Mouse (Mus musculus) 416B (cell line): Measurements from ENCODE around the gene Rasgrp3.
"Not testable (repeated sequence)": the region's sequence is repeated elsewhere in the genome, so short reads cannot be mapped to it uniquely, and the experiment has no call there.

Source experiments
- DNase-seq: peaks from one replicate; pipeline ENCODE4 v3.0.0; 2011; ENCODE audit warnings: low read depth

The Rasgrp3 gene

GRCm38 (mm10) chr17:75435599-75435998 is at the start of gene Rasgrp3:
TSS of gene Rasgrp3 (plus strand) at chr17:75435896.
- no peak for DNase-seq

DNA sequence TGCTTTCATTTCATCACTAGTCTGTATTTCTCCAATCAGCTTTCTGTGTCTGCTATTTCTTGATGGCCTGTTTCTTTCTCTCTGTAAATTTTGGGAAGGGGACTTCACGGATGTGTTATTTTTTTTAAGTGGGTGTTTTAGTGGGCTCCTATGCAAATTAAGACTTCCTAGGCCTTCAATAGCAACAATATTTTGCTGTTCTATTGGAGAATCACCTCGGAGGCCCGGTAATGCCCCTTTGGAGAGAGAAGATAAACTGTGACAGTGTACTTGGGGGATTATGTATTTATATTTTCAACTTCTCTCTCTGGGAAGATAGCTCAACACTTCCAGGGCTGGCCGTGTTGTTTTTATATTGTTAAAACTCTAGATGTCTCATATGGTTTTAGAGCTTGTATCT is 47.3 kb upstream of the Rasgrp3 start:
- no peak for DNase-seq

- peak; percentile 39 for DNase-seq
These were observed 45.6 kb upstream of the Rasgrp3 start for GRCm38 (mm10) chr17:75390142-75390541.

- DNase-seq: no peak
These were observed 44.1 kb upstream of the Rasgrp3 start for GRCm38 (mm10) chr17:75391429-75392192.

- no peak for DNase-seq
These were observed 29.3 kb upstream of the Rasgrp3 start for GRCm38 (mm10) chr17:75406405-75406804.

DNA sequence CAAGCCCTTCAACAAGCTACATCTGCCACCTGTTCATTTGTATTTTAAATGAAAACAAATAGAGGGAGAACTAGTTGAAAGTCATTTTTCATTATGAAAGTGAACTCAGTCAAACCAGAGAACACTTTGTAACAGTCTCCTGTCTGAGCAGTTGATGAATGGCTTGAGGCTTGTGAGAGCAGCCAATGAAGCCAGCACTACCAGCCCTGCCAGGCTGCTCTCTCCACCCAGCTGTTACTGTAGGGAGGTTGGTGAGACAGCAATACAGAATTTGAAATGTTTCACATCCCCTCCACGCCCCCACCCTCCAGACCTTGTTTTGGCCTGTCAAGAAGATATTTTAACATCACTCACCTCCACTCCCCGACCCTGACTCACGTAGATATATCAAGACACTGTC is 18.8 kb upstream of the Rasgrp3 start:
- no peak for DNase-seq

DNA sequence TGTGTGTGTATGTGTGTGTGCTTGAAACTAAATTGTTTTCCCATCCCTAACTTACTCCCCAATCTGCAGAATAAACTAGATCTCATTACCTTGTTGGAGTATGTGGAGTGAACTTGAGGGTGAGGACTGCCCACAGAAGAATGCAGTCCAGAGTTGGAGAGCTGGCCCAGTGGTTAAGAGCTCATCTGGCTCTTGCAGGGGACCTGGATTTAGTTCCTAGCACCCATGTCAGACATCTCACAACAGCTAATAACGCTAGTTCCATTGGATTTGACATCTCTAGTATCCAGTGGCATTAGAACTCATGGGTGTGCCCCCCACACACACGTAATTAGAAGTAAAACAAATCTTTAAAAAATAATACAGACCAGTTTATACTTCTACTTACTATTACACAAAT is 1.5 kb upstream of the Rasgrp3 start:
- no peak for DNase-seq

- no peak for DNase-seq
These were observed 825 bp upstream of the Rasgrp3 start for GRCm38 (mm10) chr17:75434871-75435270.

GRCm38 (mm10) chr17:75436095-75436494 is 399 bp downstream of the Rasgrp3 start:
- no peak for DNase-seq

DNA sequence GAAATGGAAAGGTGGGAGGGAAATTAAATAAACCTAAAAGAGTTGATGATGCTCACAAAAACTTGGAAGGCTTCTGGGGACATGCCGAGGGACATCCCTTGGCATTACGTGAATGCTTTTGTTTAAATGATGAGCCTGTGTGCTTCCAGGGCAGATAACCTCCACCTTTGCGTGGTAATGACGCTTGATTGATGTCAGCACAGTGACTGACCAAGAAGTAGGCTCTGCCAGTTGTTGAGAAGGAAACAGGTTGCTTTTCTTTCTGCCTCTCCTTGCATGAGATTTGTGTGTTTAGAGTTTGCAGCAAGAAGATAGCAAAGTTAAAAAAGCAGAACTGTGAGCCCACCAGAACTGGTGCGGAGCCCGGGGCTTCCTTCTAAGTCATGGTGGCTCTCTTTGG is 1.1 kb downstream of the Rasgrp3 start:
- no peak for DNase-seq

DNA sequence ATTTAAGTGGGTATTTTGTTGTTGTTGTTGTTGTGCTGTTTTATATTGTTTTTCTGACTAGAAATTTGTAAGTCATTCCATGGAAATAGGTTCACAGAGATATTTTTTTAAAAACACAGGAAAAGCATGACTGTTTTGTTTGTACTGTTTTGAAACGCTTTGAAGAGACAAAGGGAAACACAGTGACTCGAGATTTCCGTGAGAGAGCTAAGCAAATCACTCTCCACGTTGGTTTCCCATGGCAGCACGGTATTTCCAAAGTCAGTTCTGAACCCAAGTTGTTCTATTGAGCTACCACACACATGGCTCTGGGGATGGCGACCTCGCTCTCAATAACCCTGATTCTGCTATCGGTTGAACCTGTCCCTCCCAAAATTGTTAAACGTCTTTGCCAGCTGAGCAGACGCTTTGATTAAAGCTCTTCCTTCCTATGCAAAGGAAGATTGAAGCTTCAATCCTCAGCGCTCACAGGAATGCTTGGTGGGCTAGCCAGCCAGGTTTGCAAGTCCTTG is 1.6 kb downstream of the Rasgrp3 start:
- no peak for DNase-seq

DNA sequence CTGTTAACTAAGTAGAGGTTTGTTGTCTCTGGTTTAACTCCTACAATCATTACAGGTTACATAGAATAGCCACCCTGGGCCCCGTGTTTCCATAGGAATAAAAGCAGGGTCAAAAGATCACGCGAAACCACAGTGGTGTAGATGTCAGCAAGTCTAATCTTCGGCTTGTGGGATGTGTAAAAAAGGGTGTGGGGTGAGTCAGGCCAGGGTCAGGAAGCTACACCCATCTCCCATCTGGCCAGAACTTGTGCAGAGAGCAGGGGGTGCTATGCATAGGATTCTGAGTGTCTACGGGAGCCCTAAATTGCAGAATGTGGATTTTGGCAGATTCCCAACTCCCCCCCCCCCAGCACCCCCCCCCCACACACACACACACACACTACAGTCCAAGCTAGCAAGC is 2.5 kb downstream of the Rasgrp3 start:
- DNase-seq: no peak

DNA sequence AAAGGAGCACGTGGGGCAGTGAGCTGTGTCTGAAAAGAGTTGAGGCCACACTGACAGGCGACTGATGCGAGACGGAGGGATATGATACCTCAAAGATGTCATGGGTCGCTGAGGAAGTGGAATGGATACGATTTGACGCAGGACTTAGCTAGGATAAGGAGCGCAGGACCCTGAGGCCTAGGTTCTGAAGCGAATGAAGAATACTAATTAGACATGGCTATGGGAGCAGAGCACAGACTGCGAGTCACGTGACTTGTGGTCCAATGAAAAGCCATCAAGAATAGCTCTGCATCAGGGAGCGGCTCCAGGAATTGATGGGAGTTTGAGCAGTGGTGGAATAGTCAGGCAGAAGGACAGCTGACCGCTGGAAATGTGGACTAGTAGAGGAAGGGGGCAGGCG is 3.4 kb downstream of the Rasgrp3 start:
- no peak for DNase-seq

DNA sequence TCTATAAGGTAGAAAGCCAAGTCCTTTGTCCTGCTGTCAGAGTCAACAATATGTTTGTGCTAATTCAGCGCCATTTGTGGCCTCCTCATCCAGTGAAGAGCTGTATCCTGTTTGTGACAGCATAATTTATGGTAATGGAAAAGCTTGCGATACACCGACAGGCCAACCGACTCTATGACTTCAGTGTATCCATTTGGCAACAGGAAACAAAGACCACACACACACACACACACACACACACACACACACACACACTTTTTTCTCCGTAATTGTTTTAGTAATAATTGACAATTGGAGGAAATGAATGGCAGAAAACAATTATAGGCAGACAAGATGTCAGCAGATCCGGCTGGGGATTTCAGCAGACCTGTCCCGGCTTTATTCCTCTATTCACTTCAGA is 4.9 kb downstream of the Rasgrp3 start:
- DNase-seq: peak; percentile 3

- no peak for DNase-seq
These were observed 5.6 kb downstream of the Rasgrp3 start for GRCm38 (mm10) chr17:75441260-75441830.

- DNase-seq: no peak
These were observed 6.7 kb downstream of the Rasgrp3 start for GRCm38 (mm10) chr17:75442352-75442751.

- DNase-seq: no peak
These were observed 7.4 kb downstream of the Rasgrp3 start for GRCm38 (mm10) chr17:75443064-75443621.

- no peak for DNase-seq
These were observed 12.6 kb downstream of the Rasgrp3 start for GRCm38 (mm10) chr17:75448257-75448656.

DNA sequence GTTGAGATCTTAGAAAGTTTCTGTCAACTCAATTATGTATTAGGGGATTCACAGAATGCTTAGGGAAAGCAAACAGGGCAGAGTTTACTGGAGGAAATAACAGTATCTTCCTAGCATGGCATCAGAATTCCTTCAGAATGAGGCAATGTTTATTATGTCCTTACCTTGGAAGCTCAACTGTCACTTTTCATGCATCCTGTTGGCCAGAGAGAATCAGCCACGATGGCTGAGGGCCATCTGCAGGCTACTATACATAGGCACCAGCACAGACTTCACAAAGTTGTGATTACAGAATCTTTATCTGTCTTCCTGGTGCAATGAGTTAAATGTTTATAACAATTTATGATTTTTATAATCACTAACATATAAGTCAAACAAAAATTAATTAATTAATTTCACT is 13.3 kb downstream of the Rasgrp3 start:
- DNase-seq: no peak

DNA sequence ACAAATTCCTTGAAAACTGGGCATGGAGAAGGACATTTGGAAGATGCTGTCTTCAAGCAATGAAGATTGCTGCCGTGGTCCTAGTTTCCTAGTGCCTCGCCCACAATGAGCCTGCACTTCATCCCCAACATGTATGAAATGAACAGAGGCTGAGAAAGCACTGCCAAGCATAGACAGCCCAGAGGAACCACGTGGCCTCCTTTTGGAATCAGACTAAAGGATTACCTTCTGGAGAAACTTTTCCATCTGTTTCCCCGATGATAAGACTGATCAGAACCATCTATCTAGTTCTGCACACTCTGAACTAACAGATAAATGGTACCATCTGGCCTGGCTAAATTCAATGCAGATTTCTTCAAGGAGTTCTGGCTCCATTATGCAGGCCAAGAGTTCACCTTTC is 16.6 kb downstream of the Rasgrp3 start:
- DNase-seq: no peak

DNA sequence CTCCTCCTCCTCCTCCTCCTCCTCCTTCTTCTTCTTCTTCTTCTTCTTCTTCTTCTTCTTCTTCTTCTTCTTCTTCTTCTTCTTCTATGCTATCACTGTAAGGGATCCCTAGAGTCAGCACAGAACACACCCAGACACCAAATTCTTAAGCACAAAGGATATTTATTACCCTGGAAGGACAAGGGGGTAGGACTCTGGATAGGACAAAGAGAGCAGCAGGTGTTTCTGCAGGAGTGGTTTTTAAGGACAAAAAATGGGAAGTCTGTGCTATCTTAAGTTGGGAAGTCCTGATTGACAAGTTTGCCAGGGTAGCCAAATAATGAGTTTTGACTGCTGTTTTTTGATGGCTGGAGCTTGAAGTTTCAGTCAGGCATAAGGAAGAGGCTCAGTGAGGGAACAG is 17.9 kb downstream of the Rasgrp3 start:
- no peak for DNase-seq

- DNase-seq: not testable (repeated sequence)
These were observed 20.4 kb downstream of the Rasgrp3 start for GRCm38 (mm10) chr17:75456096-75456495.

GRCm38 (mm10) chr17:75460621-75461020 is 24.9 kb downstream of the Rasgrp3 start:
- no peak for DNase-seq
